Mouse (Mus musculus): Measurements from ENCODE around the gene Hist4h4. TPM values are rescaled to one million over a fixed set of nuclear protein-coding genes. Genes with fewer than 3 reads are reported as not detected.

Gene Hist4h4
- polyA plus RNA-seq, 1 experiment, result 0.17 TPM

DNA sequence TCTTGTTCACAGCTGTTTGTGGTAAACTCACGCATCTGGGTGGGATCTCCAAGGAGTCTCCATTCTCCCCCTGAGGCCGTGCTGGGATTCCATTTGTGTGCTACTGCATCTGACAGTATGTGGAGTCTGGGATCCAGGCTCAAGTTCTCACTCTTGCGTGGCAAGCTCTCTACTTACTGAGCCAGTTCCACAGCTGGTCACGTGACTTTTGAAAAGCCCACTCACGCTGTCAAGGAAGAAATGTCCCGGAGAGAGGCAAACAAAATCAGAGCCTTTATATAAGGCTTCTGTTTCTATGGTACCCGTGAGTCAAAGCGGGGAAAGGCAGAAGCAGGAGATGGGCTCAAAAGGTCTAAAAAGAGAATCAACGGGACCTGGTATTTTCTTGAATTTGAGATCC is 21.5 kb downstream of the Hist4h4 start:
- DNase-seq (ENCODE audit: low spot score), result no peak

DNA sequence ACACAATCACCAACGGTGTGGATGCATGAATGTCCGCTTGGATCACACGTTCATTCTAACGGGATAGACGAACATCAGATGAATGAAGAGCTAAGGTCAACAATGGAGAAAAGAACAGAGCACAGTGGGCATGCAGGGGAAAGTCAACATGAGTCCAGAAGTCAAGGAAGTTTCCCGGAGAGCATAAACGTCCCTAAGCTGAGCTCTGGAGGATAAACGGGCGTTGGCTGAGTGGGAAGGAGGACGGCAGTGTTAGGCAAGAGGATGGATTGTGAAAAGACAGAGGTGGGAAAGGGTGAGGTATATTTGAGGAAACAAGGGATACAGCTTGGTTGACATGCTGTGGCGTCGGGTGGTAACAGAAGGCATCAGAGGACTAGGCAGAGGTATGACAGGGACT is 22.1 kb downstream of the Hist4h4 start:
- DNase-seq (ENCODE audit: low spot score), result no peak

DNA sequence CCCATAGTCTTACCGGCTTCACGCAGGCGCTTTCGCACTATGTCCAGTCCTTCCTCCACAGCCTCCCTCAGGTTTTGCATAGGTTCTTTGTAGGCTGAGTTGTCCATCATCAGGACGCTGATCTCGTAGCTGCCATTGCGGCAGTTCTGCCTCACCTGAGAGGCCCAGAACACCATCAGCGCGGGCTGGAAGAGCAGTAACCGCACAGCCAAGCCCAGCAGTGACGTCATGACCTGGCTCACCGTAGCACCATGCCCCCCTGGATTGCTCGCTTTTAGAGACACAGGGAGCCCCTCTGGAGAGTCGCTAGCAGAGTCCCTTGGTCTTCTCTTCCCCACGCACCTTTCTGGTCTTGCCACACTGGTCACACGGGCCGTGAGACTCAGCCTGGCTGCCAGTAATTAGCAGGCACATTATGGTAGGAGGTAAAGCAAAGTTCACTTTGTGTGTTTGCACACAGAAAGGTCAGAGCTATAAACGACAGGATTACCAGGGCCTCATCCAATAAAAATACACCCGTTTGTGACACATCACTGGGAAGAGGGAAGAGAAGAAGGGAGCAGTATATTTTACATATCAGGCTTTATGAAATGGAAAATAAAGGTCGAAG is 22.7 kb downstream of the Hist4h4 start, which contains the start of gene Gucy2c:
Gucy2c (minus strand) TSS at position 389 of the 610 bp plus-strand sequence.
- DNase-seq (ENCODE audit: low spot score), result no peak

DNA sequence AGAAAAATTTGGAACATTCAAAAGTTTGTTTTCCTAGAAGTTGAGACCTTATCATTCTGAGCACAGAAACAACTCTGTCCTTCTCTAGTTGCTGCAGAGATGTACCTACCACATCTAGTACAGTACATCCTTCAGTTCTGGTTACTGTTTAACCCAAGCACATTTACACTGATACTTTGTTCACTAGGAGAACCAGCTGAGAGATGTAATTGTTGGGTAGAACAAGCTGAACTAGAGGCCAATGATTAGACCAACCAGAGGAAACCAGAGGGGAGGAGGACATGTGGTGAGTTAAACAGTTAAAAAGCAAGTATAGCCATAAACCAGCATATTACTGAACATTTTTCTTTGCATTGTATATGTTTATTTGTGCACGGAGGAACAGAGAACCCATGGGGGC is 27.8 kb downstream of the Hist4h4 start:
- no peak for DNase-seq (ENCODE audit: low spot score)

DNA sequence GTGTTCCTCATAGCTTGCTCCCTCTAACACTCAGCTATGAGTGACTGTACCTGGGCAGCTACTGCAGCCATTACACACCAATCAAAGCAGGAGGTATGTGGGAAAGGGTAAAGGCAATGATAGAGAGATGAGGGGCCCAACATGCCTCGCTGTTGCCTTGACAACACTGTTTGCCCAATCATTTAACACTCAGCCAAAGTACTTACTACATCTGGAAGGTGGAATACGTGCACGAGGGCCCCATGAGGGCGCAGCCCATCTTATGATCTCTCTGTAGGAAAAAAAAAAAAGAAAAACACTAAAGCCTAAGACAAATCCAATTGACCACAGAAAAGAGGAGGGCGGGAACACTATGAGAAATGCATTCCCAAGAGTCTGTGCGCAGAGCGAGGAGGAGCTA is 34.4 kb downstream of the Hist4h4 start:
- DNase-seq (ENCODE audit: low spot score), result no peak

DNA sequence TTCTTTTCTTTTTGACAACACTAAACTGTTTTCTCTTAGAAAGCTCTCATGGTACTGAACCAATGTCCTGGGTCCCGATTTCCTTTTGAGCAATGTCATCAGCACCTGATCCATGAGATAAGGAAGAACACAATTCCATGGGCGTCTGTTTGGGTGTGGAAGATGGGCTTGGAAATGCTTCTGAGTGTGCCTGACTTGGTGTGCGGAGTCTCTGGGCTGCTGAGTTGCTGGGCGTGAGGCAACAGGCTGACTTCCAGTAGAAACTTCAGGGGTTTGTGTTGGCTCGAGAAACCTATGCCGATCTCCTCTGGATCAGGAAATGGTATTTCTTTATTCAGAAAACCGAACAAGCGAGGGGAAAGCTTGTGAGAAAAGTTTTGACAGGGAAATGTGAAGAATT is 35.1 kb downstream of the Hist4h4 start:
- no peak for DNase-seq (ENCODE audit: low spot score)

DNA sequence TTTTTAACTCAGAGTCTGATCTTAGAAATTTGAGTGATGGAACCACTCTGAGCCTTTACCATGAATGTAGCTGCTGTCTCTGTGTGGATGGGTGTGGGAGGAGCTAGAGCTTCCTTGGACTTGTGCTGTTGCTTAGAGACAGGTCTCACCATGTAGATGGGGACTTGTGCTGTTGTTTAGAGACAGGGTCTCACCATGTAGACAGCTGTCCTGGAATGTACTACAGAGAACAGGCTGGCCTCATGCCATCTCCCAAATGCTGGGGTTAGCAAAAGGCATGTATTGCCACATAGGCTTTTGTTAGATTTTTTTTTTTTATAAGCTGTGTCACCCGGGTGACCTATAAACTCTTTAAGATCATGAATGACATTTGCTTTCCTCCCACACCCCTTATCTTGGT is 40.3 kb downstream of the Hist4h4 start:
- no peak for DNase-seq (ENCODE audit: low spot score)

Other genes starting within 250 kb of the Hist4h4 start
- 14.3 and 15.9 TPM in 2 replicates for gene Plbd1, start 142.5 kb downstream of the Hist4h4 start, polyA plus RNA-seq (2012; rRNA removed)
- 0.04 and 0.06 TPM in 2 replicates for gene Gucy2c, start 22.6 kb downstream of the Hist4h4 start, polyA plus RNA-seq (2012; rRNA removed)
- gene H2afj, start 3.8 kb upstream of the Hist4h4 start, polyA plus RNA-seq (2012; rRNA removed), result 152 and 198 TPM in 2 replicates
- gene BC049715, start 23.2 kb upstream of the Hist4h4 start, polyA plus RNA-seq (2012; rRNA removed), result 0.40 and 0.52 TPM in 2 replicates
- 31.2 and 40.7 TPM in 2 replicates for gene Wbp11, start 23.8 kb upstream of the Hist4h4 start, polyA plus RNA-seq (2012; rRNA removed)
- 0.13 and 0.14 TPM in 2 replicates for gene Smco3, start 31.0 kb upstream of the Hist4h4 start, polyA plus RNA-seq (2012; rRNA removed)
- 11.8 and 14.6 TPM in 2 replicates for gene Art4, start 53.3 kb upstream of the Hist4h4 start, polyA plus RNA-seq (2012; rRNA removed)
- gene Mgp, start 71.4 kb upstream of the Hist4h4 start, polyA plus RNA-seq (2012; rRNA removed), result 4,728 and 4,770 TPM in 2 replicates
- 0.25 TPM in 2 replicates for gene Erp27, start 117.8 kb upstream of the Hist4h4 start, polyA plus RNA-seq (2012; rRNA removed)
- gene Pde6h, start 119.4 kb upstream of the Hist4h4 start, polyA plus RNA-seq (2012; rRNA removed), result 0.72 and 1.1 TPM in 2 replicates
- gene Arhgdib, start 137.5 kb upstream of the Hist4h4 start, polyA plus RNA-seq (2012; rRNA removed), result 141 and 144 TPM in 2 replicates

Measured in urinary bladder, adult 2 months (tissue).